Mouse (Mus musculus) hindbrain, embryonic 11.5 days (tissue): ENCODE data around the gene Sun2. TPM values are rescaled to one million over a fixed set of nuclear protein-coding genes. Genes with fewer than 3 reads are reported as not detected.
A peak's percentile ranks its signal among the peaks of the same experiment; 100 is the strongest.

Source experiments
- ATAC-seq: fragments of 200-750 bp; cut with Nextera tagmentation; 2 replicates; pipeline ENCODE4 v1.8.0; 2017; ENCODE audit warnings: mild to moderate bottlenecking, moderate TSS enrichment, moderate library complexity; ENCODE audit not compliant: low FRiP score
- DNase-seq: peaks from one replicate; pipeline ENCODE4 v3.0.0-alpha.2; 2015; ENCODE audit warnings: low spot score
- H3K27ac ChIP-seq: fragments of 300-500 bp; sonication (generic); 2 replicates; pipeline ENCODE4 v1.5.1; 2014; ENCODE audit warnings: mild to moderate bottlenecking, low read depth, low read length
- H3K27me3 ChIP-seq: fragments of 300-500 bp; sonication (generic); 2 replicates; pipeline ENCODE4 v1.6.1; 2014; ENCODE audit warnings: mild to moderate bottlenecking, low read length, moderate library complexity, mixed read lengths; ENCODE audit not compliant: control insufficient read depth, insufficient read depth
- H3K36me3 ChIP-seq: fragments of 300-500 bp; sonication (generic); 2 replicates; pipeline ENCODE4 v1.6.1; 2014; ENCODE audit warnings: mild to moderate bottlenecking, low read length, moderate library complexity, mixed read lengths; ENCODE audit not compliant: control insufficient read depth, insufficient read depth
- H3K4me1 ChIP-seq: fragments of 300-500 bp; sonication (generic); replicated peaks from 2 replicates; pipeline ENCODE4 v1.6.1; 2014; ENCODE audit warnings: low read length, mixed read lengths; ENCODE audit not compliant: control insufficient read depth, insufficient read depth
- H3K4me2 ChIP-seq: fragments of 300-500 bp; sonication (generic); replicated peaks from 2 replicates; pipeline ENCODE4 v1.6.1; 2014; ENCODE audit warnings: mild to moderate bottlenecking, low read depth, low read length
- H3K4me3 ChIP-seq: fragments of 300-500 bp; sonication (generic); 2 replicates; pipeline ENCODE4 v1.5.1; 2014; ENCODE audit warnings: low read depth, low read length
- H3K9ac ChIP-seq: fragments of 300-500 bp; sonication (generic); 2 replicates; pipeline ENCODE4 v1.6.1; 2014; ENCODE audit warnings: low read depth, low read length
- H3K9me3 ChIP-seq: fragments of 300-500 bp; sonication (generic); 2 replicates; pipeline ENCODE4 v1.6.1; 2016; ENCODE audit warnings: low read length; ENCODE audit not compliant: control insufficient read depth
- WGBS: fragments of 180-500 bp; shearing (Covaris S2); extraction: QIAGEN DNeasy Blood & Tissue Kit; methylation state at CpG from one replicate; pipeline ENCODE4 v1.1.7; 2014; 5-methylcytosine and 5-hydroxymethylcytosine counted together
- polyA plus RNA-seq: library from polyadenylated mRNA; unstranded; fragments of >200 nt; fragmentation: Nextera tagmentation; extraction: Ambion mirVana; gene quantifications from 2 replicates; pipeline ENCODE4 v1.2.1, GENCODE M21; 2014

Sun2 gene
- polyA plus RNA-seq, 1 experiment from 2014 or later = 9.5 TPM

- peak within 1 kb of the TSS; percentile 85 for H3K9ac ChIP-seq
- H3K4me3 ChIP-seq = peak within 1 kb of the TSS; percentile 76
- H3K36me3 ChIP-seq = peaks cover 2% of the 10 kb centered on the region; the same call in 1 of the 2 replicates
- ATAC-seq = peak; percentile 98
- H3K27me3 ChIP-seq = no peaks in the 10 kb centered on the region
- no peaks in the 10 kb centered on the region for H3K9me3 ChIP-seq
- peaks cover 4% of the 10 kb centered on the region; the same call in 1 of the 2 replicates for H3K4me1 ChIP-seq
- under 1% methylated on average over 45 of the region's 45 CpGs for WGBS
- peak; percentile 97 for DNase-seq
- peak within 1 kb of the TSS; percentile 77 for H3K4me2 ChIP-seq
- H3K27ac ChIP-seq = peak within 1 kb of the TSS; percentile 83
Measured at GRCm38 (mm10) chr15:79690426-79691022, 51.8 kb downstream of the Sun2 start, which contains the start of gene Gtpbp1. TSS of gene Gtpbp1 (plus strand) at chr15:79690845.

- DNase-seq = no peak
Measured at GRCm38 (mm10) chr15:79689662-79690425, 52.5 kb downstream of the Sun2 start.

GRCm38 (mm10) chr15:79688268-79688956 is 53.9 kb downstream of the Sun2 start:
- 5% methylated on average over 8 of the region's 8 CpGs for WGBS
- H3K9me3 ChIP-seq = no peaks in the 10 kb centered on the region
- H3K27ac ChIP-seq = peak overlapping the region; percentile 84
- no peak for ATAC-seq
- peak overlapping the region; percentile 87 for H3K4me3 ChIP-seq
- DNase-seq = no peak
- no peaks in the 10 kb centered on the region for H3K27me3 ChIP-seq
- H3K4me1 ChIP-seq = peaks cover 12% of the 10 kb centered on the region; the same call in 1 of the 2 replicates
- peak overlapping the region; percentile 88 for H3K9ac ChIP-seq
- H3K4me2 ChIP-seq = peak overlapping the region; percentile 82
- no peaks in the 10 kb centered on the region for H3K36me3 ChIP-seq

More at GRCm38 (mm10) chr15:79689662-79690425, 52.5 kb downstream of the Sun2 start:
- Histone ChIP-seq H3K27me3 (no peaks in the 10 kb centered on the region), H3K27ac (no peak overlapping the region), H3K4me3 (peak overlapping the region; percentile 76), H3K4me1 (peaks cover 7% of the 10 kb centered on the region; the same call in 1 of the 2 replicates), H3K36me3 (peaks cover 2% of the 10 kb centered on the region; the same call in 1 of the 2 replicates), H3K4me2 (peak overlapping the region; percentile 27), H3K9me3 (no peaks in the 10 kb centered on the region), H3K9ac (no peak overlapping the region)
- no peak; the same call in 1 of the 2 replicates for ATAC-seq
- WGBS = 17% methylated on average over 24 of the region's 24 CpGs

- peak; percentile 93 for DNase-seq
- H3K4me3 ChIP-seq = peak within 1 kb of the TSS; percentile 87
- no peaks in the 10 kb centered on the region for H3K27me3 ChIP-seq
- ATAC-seq = peak; percentile 63
- H3K36me3 ChIP-seq = no peaks in the 10 kb centered on the region
- peak within 1 kb of the TSS; percentile 88 for H3K9ac ChIP-seq
- WGBS = under 1% methylated on average over 52 of the region's 72 CpGs
- H3K4me1 ChIP-seq = peaks cover 12% of the 10 kb centered on the region; the same call in 1 of the 2 replicates
- H3K27ac ChIP-seq = peak within 1 kb of the TSS; percentile 84
- peak within 1 kb of the TSS; percentile 82 for H3K4me2 ChIP-seq
- no peaks in the 10 kb centered on the region for H3K9me3 ChIP-seq
Measured at GRCm38 (mm10) chr15:79687646-79688267, 54.6 kb downstream of the Sun2 start, which contains the start of gene Josd1. TSS of gene Josd1 (minus strand) at chr15:79687919.

- ATAC-seq = no peak
- H3K9ac ChIP-seq = peak overlapping the region; percentile 88
- WGBS = under 1% methylated on average over 32 of the region's 33 CpGs
- H3K36me3 ChIP-seq = no peaks in the 10 kb centered on the region
- H3K27me3 ChIP-seq = no peaks in the 10 kb centered on the region
- H3K9me3 ChIP-seq = no peaks in the 10 kb centered on the region
- peaks cover 12% of the 10 kb centered on the region; the same call in 1 of the 2 replicates for H3K4me1 ChIP-seq
- H3K27ac ChIP-seq = peak overlapping the region; percentile 84
- no peak for DNase-seq
- peak overlapping the region; percentile 82 for H3K4me2 ChIP-seq
- H3K4me3 ChIP-seq = peak overlapping the region; percentile 87
Measured at GRCm38 (mm10) chr15:79687175-79687574, 55.2 kb downstream of the Sun2 start.

GRCm38 (mm10) chr15:79686046-79686869 is 56.1 kb downstream of the Sun2 start:
- Histone ChIP-seq H3K36me3 (no peaks in the 10 kb centered on the region), H3K4me2 (peak overlapping the region; percentile 82), H3K9ac (peak overlapping the region; percentile 42), H3K9me3 (no peaks in the 10 kb centered on the region), H3K27ac (no peak overlapping the region), H3K27me3 (no peaks in the 10 kb centered on the region), H3K4me1 (peaks cover 12% of the 10 kb centered on the region; the same call in 1 of the 2 replicates), H3K4me3 (peak overlapping the region; percentile 87)
- WGBS = 26% methylated on average over 15 of the region's 15 CpGs
- no peak for ATAC-seq
- no peak for DNase-seq

GRCm38 (mm10) chr15:79685141-79685641 is 57.1 kb downstream of the Sun2 start:
- no peaks in the 10 kb centered on the region for H3K36me3 ChIP-seq
- peaks cover 12% of the 10 kb centered on the region; the same call in 1 of the 2 replicates for H3K4me1 ChIP-seq
- 48% methylated on average over 6 of the region's 6 CpGs for WGBS
- no peak overlapping the region for H3K27ac ChIP-seq
- H3K4me2 ChIP-seq = peak overlapping the region; percentile 82
- peak overlapping the region; percentile 4; the same call in 1 of the 2 replicates for H3K9ac ChIP-seq
- ATAC-seq (no peak), DNase-seq (no peak)
- no peak overlapping the region; the same call in 1 of the 2 replicates for H3K4me3 ChIP-seq
- no peaks in the 10 kb centered on the region for H3K27me3 ChIP-seq
- H3K9me3 ChIP-seq = no peaks in the 10 kb centered on the region
